Mouse (Mus musculus): ENCODE measurements at regions not wholly inside any gene's neighbourhood (a gene's known extent, or its start where the extent isn't known, plus 50 kb on each side); places are given as distances from the start of the nearest gene placed in this dataset.

DNA sequence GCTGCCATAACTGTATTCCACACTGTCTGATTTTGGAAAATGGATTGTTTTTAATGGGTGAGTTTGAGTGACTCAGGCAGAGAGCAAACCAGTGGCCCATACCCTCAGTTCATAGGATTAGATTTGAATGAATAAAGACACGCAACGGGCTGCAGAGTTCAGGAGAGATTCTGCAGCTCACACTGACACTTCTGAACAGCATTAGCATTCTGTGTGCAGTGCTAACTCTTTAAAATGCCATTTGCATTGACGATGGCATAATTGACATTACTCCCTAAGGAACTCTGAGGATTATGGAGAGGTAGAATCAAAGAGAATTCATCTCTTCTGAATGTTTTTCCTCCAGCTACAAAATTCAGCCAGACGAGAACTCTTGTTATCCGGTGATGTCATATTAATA is 129.4 kb upstream of the Ccng1 start:
- no peak for TF ChIP-seq CTCF (IDR thresholded peaks at IDR 0.05; ENCODE audit: low read depth, low read length)
- no peak for TF ChIP-seq GATA1 (IDR thresholded peaks at IDR 0.05; ENCODE audit: borderline replicate concordance, low read length)
- TF ChIP-seq TAL1 (conservative IDR thresholded peaks at IDR 0.05; ENCODE audit: low read depth, low read length), result no peak
- no peak for TF ChIP-seq POLR2AphosphoS5 (IDR thresholded peaks at IDR 0.05; ENCODE audit: insufficient replicate concordance, low read depth, low read length)
- no peak for TF ChIP-seq GATA2 (IDR thresholded peaks at IDR 0.05; ENCODE audit: borderline replicate concordance, low read depth, low read length)
